Mouse (Mus musculus): ENCODE measurements around the gene Psmc3.

GRCm38 (mm10) chr2:91113334-91113733 lies 59.5 kb downstream of the Psmc3 start:
- TF ChIP-seq CTCF (IDR thresholded peaks at IDR 0.05; ENCODE audit: insufficient read depth, low read depth, low read length) (no peak), POLR2A (IDR thresholded peaks at IDR 0.05; ENCODE audit: insufficient read depth, low read depth, low read length) (no peak)

All from olfactory bulb, adult 2 months (tissue).